15 mouse cellular contexts compared by ENCODE assay signal in genomic region chr10:25012129-25012528, GRCm38 (mm10).
"Had no signal": no experiment of that assay in that cellular context is flagged by ENCODE, and none has a peak within 500 bp of the region (broad histone marks: within the 10 kb centered on the region; RNA-seq: fewer than 3 reads in every experiment).

No protein-coding gene starts in this region.

- H3K36me3 ChIP-seq: neural tube, embryonic 15.5 days; stomach, embryonic 15.5 days had no signal

- H3K27ac ChIP-seq: neural tube, embryonic 15.5 days; stomach, embryonic 15.5 days; stomach, postnatal 0 days had no signal

- DNase-seq: retina, postnatal 1 day; right cerebral cortex, adult 18-20 months; right cerebral cortex, postnatal 14 days; right cerebral cortex, postnatal 25 days; right cerebral cortex, postnatal 4 days; spleen, adult 18-20 months; thymus, adult 18-20 months; thymus, adult 2 months; thymus, postnatal 14 days; thymus, postnatal 25 days; thymus, postnatal 36 days; thymus, postnatal 4 days had no signal

- H3K4me1 ChIP-seq: neural tube, embryonic 15.5 days; stomach, embryonic 15.5 days had no signal

- H3K27me3 ChIP-seq: neural tube, embryonic 15.5 days; stomach, embryonic 15.5 days had no signal

- H3K9ac ChIP-seq: neural tube, embryonic 15.5 days; stomach, embryonic 15.5 days had no signal

- H3K4me2 ChIP-seq: neural tube, embryonic 15.5 days; stomach, embryonic 15.5 days had no signal

- H3K4me3 ChIP-seq: neural tube, embryonic 15.5 days; stomach, embryonic 15.5 days had no signal

- H3K9me3 ChIP-seq: neural tube, embryonic 15.5 days; stomach, embryonic 15.5 days had no signal
